Mouse (Mus musculus) cerebellum, adult 2 months (tissue): ENCODE measurements around the gene Psma1. TPM values are rescaled to one million over a fixed set of nuclear protein-coding genes. Genes with fewer than 3 reads are reported as not detected.

ENCODE experiments used
- DNase-seq, 2 experiments: peaks; one replicate each; pipeline ENCODE4 v3.0.0; 2021
- H3K27ac ChIP-seq: fragments of 200-500 bp; 2 replicates; pipeline ENCODE4 v1.5.1; 2012; ENCODE audit warnings: low read length, control low read depth, inconsistent platforms; ENCODE audit not compliant: insufficient read depth
- H3K27me3 ChIP-seq: fragments of 200-500 bp; 2 replicates; pipeline ENCODE4 v1.6.1; 2012; ENCODE audit warnings: inconsistent platforms, mild to moderate bottlenecking, low read length, moderate library complexity; ENCODE audit not compliant: control insufficient read depth, insufficient read depth
- H3K4me1 ChIP-seq: fragments of 200-500 bp; 2 replicates; pipeline ENCODE4 v1.6.1; 2011; ENCODE audit warnings: low read length; ENCODE audit not compliant: control insufficient read depth, insufficient read depth
- H3K4me3 ChIP-seq: fragments of 200-500 bp; replicated peaks from 2 replicates; pipeline ENCODE3; 2011; ENCODE audit warnings: mild to moderate bottlenecking, low read depth, low read length, control low read depth; ENCODE audit not compliant: insufficient read depth
- CTCF ChIP-seq: fragments of 200-500 bp; IDR thresholded peaks from 2 replicates; pipeline ENCODE4 v1.5.1; 2011; ENCODE audit warnings: low read depth, mild to moderate bottlenecking, control low read depth, low read length, moderate library complexity, borderline replicate concordance; ENCODE audit not compliant: insufficient read depth
- POLR2A ChIP-seq: fragments of 200-500 bp; IDR thresholded peaks from 2 replicates; pipeline ENCODE4 v1.6.1; 2011; ENCODE audit warnings: low read length, control low read depth, borderline replicate concordance; ENCODE audit not compliant: insufficient read depth
- WGBS: fragments of 180-500 bp; shearing (Covaris S2); methylation state at CpG from one replicate; pipeline ENCODE4 v1.1.7; 2018; 5-methylcytosine and 5-hydroxymethylcytosine counted together
- polyA plus RNA-seq: library from polyadenylated mRNA; depleted of rRNA; stranded (reverse); fragments of >200 nt; gene quantifications from 2 replicates; pipeline ENCODE4 v1.2.3, GENCODE M21; 2012

Psma1 gene
- polyA plus RNA-seq, 1 experiment, result 177 TPM

DNA sequence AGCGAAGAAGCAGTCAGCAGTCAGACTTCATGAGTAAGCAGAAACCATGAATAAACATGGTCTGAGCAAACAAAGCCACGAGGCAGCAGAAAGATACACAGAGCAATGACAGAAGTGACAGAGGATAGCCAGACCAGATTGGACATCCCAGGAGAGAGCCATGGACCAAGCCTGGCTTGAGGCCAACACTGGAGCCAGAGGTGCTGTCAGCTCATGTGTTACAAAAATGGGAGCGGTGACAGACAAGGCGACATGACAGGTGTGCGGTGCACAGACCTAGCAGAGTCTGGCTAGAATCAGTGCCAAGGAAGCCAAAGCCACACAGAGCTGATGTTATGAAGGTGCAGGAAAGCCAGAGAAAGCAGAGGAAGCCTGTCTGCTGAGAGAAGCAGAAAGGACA lies 35.3 kb upstream of the Psma1 start:
- no peak for TF ChIP-seq CTCF
- no peak for TF ChIP-seq POLR2A
- no peaks in the 10 kb centered on the region for H3K27me3 ChIP-seq
- H3K4me3 ChIP-seq, result no peak overlapping the region
- peaks cover 6% of the 10 kb centered on the region for H3K4me1 ChIP-seq
- DNase-seq, result peak in 1 of 2 experiments; percentile 14
- WGBS, result 46% methylated on average over 5 of the region's 5 CpGs
- H3K27ac ChIP-seq, result no peak overlapping the region

DNA sequence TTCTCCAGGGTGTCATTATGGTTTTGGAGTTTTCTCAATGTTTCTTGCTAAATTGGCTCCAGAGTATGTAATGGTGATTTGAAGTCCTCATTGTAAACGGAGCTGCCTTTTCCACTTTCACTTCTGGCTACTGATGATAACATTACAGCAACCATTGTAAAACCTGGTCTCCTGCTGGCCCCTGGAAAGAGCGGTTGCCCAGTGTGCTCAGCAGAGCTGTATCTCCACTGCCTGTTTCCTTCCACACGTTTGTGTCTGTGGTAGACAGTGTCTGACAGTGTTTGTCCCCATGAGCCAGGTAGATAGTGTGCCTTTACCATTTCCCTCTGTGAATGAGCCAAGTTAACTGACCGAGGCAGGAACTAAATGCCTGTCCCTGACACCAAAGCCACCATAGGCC lies 33.1 kb upstream of the Psma1 start:
- H3K27ac ChIP-seq, result no peak overlapping the region
- no peaks in the 10 kb centered on the region for H3K27me3 ChIP-seq
- TF ChIP-seq CTCF (no peak), POLR2A (no peak)
- no peak for DNase-seq
- H3K4me1 ChIP-seq, result peaks cover 6% of the 10 kb centered on the region
- H3K4me3 ChIP-seq, result no peak overlapping the region
- 57% methylated on average over 4 of the region's 4 CpGs for WGBS

DNA sequence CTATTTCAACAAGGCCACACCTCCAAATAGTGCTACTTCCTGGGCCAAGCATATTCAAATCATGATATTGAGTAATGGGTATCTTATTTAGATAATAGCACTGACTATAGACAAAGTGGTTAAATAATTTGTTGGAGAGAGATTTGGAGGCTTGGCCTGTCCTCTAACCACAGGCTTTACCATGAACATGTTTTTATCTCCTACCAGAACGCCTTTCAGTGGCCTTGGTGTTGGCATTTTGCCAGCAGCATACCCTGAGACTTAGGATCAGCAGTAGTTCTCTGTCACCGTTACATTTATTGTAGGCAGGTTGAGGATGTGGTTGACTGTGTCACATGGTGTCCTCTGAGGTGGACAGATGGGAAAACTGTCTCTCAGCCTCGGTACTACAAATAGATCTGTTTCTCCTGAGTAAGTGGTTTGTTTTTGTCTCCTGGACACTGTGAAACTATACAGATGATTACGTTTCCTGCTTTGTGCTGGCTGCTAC lies 25.4 kb upstream of the Psma1 start:
- H3K27ac ChIP-seq, result no peak overlapping the region
- H3K4me3 ChIP-seq, result no peak overlapping the region
- DNase-seq, result peak in 1 of 2 experiments; percentile 22
- H3K27me3 ChIP-seq, result no peaks in the 10 kb centered on the region
- TF ChIP-seq POLR2A (no peak), CTCF (no peak)
- 29% methylated on average over 4 of the region's 4 CpGs for WGBS
- no peaks in the 10 kb centered on the region; the same call in 1 of the 2 replicates for H3K4me1 ChIP-seq

DNA sequence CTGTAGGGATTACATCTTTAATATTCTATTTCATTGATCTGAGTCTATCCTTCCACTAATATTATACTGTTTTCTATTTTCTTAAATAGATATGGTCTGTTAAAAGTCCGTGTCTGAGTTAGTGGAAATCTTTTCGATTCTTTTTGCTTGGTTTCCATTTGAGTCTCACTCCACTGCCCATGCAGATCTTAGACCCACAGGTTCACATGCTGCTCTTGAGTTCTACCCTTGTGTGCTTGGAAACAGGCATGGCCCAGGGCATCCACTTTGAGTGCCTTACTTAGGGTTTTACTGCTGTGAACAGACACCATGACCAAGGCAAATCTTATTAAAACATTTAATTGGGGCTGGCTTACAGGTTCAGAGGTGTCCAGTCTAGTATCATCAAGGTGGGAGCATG lies 24.9 kb upstream of the Psma1 start:
- no peak overlapping the region for H3K27ac ChIP-seq
- no peaks in the 10 kb centered on the region for H3K27me3 ChIP-seq
- 90% methylated on average over 2 of the region's 2 CpGs for WGBS
- DNase-seq, result no peak
- no peaks in the 10 kb centered on the region; the same call in 1 of the 2 replicates for H3K4me1 ChIP-seq
- no peak for TF ChIP-seq POLR2A
- TF ChIP-seq CTCF, result no peak
- no peak overlapping the region for H3K4me3 ChIP-seq

DNA sequence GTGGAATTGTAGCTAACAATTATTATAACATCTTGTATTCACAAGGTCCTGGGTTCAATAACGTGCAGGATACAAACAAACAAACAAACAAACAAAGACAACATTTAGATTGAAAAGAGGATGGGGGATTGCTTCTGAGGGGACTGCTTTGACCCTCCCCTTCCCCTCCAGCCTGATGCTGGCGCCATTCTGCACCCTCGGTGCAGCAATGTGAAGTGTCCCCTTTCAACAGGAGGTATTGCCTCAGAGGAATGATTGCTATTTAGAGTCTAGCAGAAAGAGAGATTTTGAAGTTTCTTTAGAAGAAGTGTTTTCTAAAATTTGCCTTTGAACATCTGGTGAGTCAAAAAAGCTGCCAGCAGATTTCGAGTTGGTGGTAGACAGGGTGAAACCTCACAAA lies 23.3 kb upstream of the Psma1 start:
- WGBS, result 71% methylated on average over 4 of the region's 4 CpGs
- H3K27me3 ChIP-seq, result no peaks in the 10 kb centered on the region
- no peak overlapping the region for H3K27ac ChIP-seq
- H3K4me1 ChIP-seq, result no peaks in the 10 kb centered on the region; the same call in 1 of the 2 replicates
- DNase-seq, result no peak
- H3K4me3 ChIP-seq, result no peak overlapping the region
- TF ChIP-seq POLR2A, result no peak

DNA sequence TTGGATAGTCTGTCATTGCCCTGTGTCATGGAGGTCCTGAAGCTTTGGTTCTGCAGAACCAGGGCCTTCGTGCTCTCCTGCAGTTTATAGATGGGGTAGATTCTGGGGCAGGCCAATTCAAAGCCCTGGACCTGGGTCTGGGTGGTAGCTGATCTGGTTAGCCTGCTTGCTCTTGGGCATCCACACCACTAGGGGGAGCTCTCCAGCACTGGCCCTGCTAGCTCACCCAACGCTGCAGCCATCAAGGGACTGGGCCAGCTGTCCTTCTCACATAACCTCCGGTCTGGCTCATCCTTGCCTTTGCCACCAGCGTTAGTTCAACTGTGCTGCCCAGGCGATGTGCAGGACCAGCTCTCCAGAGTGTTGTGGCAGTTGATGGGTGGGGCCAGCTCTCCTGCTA lies 18.8 kb upstream of the Psma1 start:
- no peak for DNase-seq
- Histone ChIP-seq H3K27me3 (no peaks in the 10 kb centered on the region), H3K27ac (no peak overlapping the region), H3K4me3 (no peak overlapping the region), H3K4me1 (peaks cover 16% of the 10 kb centered on the region)
- 78% methylated on average over 5 of the region's 5 CpGs for WGBS
- TF ChIP-seq POLR2A (no peak), CTCF (peak; percentile 45; the same call in 1 of the 2 replicates)

DNA sequence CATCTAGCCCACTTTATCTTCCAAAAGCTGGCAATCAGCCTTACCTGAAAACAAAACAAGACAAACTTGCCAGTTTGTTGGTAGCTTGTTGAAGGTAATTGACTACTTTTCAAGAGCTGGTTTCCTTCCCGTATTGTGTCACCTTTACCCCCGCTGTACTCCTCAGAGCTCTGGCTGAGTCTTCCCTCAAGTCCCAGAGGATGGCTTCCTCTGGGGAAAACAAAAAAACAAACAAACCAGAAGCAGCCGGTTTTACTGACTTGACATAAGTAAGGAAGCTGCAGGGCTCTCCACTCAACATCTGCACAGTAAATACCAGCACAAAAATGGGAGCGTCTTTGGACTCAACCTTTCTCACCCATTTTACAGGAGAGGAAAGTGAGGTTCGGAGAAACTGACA lies 18.0 kb upstream of the Psma1 start:
- Histone ChIP-seq H3K4me3 (no peak overlapping the region), H3K27ac (no peak overlapping the region), H3K27me3 (no peaks in the 10 kb centered on the region), H3K4me1 (peaks cover 16% of the 10 kb centered on the region)
- DNase-seq, result no peak
- TF ChIP-seq POLR2A (no peak), CTCF (no peak)
- 81% methylated on average over 5 of the region's 5 CpGs for WGBS

DNA sequence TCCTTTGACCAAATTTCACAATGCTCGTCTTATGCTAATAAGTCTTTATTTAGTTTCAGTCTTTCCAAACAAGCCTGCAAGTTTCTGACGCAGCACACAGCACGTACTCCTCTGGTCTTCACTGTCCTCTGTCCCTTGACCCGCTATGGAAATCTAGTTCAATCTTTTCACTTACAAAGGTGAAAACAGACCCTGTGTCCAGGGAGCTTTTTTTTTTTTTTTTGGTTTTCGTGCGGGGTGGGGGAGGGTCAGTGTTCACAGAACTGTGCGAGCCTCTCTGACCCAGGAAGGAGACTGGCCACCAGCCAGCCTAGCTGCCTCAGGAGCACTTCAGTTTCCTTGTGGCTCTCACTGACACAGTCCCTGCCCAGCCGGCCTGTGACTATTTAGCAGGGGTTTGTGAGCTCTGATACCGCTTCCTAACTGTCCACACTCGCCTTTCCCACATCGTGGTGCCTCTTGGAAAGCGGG lies 16.6 kb upstream of the Psma1 start:
- peak overlapping the region; percentile 58 for H3K4me3 ChIP-seq
- TF ChIP-seq CTCF (no peak), POLR2A (peak; percentile 19; the same call in 1 of the 2 replicates)
- H3K4me1 ChIP-seq, result peaks cover 16% of the 10 kb centered on the region
- no peaks in the 10 kb centered on the region for H3K27me3 ChIP-seq
- peak; percentile 84 to 86 for DNase-seq
- WGBS, result 5% methylated on average over 12 of the region's 12 CpGs
- H3K27ac ChIP-seq, result peak overlapping the region; percentile 89
